Mouse (Mus musculus) lung, embryonic 15.5 days (tissue): Measurements from ENCODE around the gene Vmn1r104. TPM values are rescaled to one million over a fixed set of nuclear protein-coding genes. Genes with fewer than 3 reads are reported as not detected.
"Not testable (repeated sequence)": the region's sequence is repeated elsewhere in the genome, so short reads cannot be mapped to it uniquely, and the experiment has no call there.

ENCODE experiments used
- ATAC-seq: fragments of 200-750 bp; cut with Nextera tagmentation; 2 replicates; pipeline ENCODE4 v1.8.0; 2017; ENCODE audit warnings: moderate number of reproducible peaks, borderline replicate concordance; ENCODE audit not compliant: low FRiP score, low TSS enrichment; ENCODE audit errors: extremely low read depth
- H3K27ac ChIP-seq: fragments of 300-500 bp; sonication (generic); 2 replicates; pipeline ENCODE4 v1.5.1; 2015; ENCODE audit warnings: moderate library complexity, mild to moderate bottlenecking, inconsistent platforms
- H3K27me3 ChIP-seq: fragments of 300-500 bp; sonication (generic); 2 replicates; pipeline ENCODE4 v1.6.1; 2015; ENCODE audit warnings: inconsistent platforms
- H3K36me3 ChIP-seq: fragments of 300-500 bp; sonication (generic); 2 replicates; pipeline ENCODE4 v1.6.1; 2015; ENCODE audit warnings: inconsistent platforms
- H3K4me1 ChIP-seq: fragments of 300-500 bp; sonication (generic); 2 replicates; pipeline ENCODE4 v1.6.1; 2015; ENCODE audit warnings: inconsistent platforms
- H3K4me2 ChIP-seq: fragments of 300-500 bp; sonication (generic); 2 replicates; pipeline ENCODE4 v1.6.1; 2015; ENCODE audit warnings: inconsistent platforms, mild to moderate bottlenecking, moderate library complexity
- H3K4me3 ChIP-seq: fragments of 300-500 bp; sonication (generic); 2 replicates; pipeline ENCODE4 v1.5.1; 2015; ENCODE audit warnings: mild to moderate bottlenecking, inconsistent platforms
- H3K9ac ChIP-seq: fragments of 300-500 bp; sonication (generic); 2 replicates; pipeline ENCODE4 v1.6.1; 2015; ENCODE audit warnings: inconsistent platforms
- H3K9me3 ChIP-seq: fragments of 300-500 bp; sonication (generic); 2 replicates; pipeline ENCODE4 v1.6.1; 2016; ENCODE audit warnings: inconsistent platforms
- WGBS: fragments of 180-500 bp; shearing (Covaris S2); methylation state at CpG from one replicate; pipeline ENCODE4 v1.1.7; 2015; 5-methylcytosine and 5-hydroxymethylcytosine counted together
- polyA plus RNA-seq: library from polyadenylated mRNA; unstranded; fragments of >200 nt; fragmentation: Nextera tagmentation; extraction: Ambion mirVana; gene quantifications from 2 replicates; pipeline ENCODE4 v1.2.1, GENCODE M21; 2015

Gene Vmn1r104
- polyA plus RNA-seq, result not detected in 2 replicates

DNA sequence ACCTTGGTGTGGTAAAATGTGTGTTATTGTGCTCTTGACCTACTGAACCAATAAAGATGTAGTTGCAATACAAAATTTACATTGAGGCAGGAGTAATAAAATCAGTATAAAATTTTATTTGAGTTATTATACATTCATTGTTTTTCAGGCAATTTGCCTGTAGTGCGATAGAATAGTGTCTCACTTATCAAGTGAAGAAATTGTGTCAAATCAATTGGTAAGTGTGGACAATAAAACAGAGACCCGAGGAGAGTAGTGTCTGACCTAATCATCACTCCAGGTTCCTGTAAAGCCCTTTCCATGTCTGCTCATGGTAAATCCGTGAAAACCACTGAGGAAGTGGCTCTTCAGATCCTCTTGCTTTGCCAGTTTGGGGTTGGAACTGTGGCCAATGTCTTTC lies at the start of gene Vmn1r104:
Gene Vmn1r104 (plus strand): TSS at position 301 of the 400 bp plus-strand sequence.
- not testable (repeated sequence) for H3K9me3 ChIP-seq, H3K9ac ChIP-seq, H3K36me3 ChIP-seq, H3K27ac ChIP-seq, H3K27me3 ChIP-seq, H3K4me3 ChIP-seq, H3K4me1 ChIP-seq, ATAC-seq, H3K4me2 ChIP-seq
- no CpG with 5 or more reads among the region's 3 CpGs for WGBS

DNA sequence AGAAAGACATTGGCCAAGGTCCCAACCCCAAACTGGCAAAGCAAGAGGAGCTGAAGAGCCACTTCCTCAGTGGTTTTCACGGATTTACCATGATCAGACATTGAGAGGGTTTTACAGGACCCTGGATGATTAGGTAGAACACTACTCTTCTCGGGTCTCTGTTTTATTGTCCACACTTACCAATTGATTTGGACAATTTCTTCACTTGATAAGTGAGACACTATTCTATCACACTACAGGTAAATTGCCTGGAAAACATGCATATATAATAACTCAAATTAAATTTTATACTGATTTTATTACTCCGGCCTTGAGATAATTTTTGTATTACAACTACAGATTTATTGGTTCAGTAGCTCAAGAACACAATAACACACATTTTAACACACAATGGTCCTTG lies 23.2 kb upstream of the Vmn1r104 start, which contains the start of gene Vmn1r103:
Gene Vmn1r103 (minus strand): TSS at position 101 of the 400 bp plus-strand sequence.
- H3K9ac ChIP-seq, H3K27ac ChIP-seq, H3K4me1 ChIP-seq, H3K4me3 ChIP-seq, H3K4me2 ChIP-seq, H3K27me3 ChIP-seq, ATAC-seq, H3K9me3 ChIP-seq, H3K36me3 ChIP-seq: not testable (repeated sequence)
- WGBS, result no CpG with 5 or more reads among the region's 3 CpGs

DNA sequence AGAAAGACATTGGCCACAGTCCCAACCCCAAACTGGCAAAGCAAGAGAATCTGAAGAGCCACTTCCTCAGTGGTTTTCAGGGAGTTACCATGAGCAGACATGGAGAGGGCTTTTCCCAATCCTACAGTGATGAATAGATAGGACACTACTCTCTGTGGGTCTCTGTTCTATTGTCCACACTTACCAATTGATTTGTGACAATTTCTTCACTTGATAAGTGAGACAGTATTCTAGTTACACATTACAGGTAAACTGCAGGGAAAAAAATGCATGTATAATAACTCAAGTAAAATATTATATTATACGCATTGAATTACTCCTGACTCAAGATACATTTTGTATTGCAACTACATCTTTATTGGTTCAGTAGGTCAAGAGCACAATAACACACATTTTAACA lies 12.0 kb downstream of the Vmn1r104 start, which contains the start of gene Gm5726:
Gene Gm5726 (minus strand): TSS at position 101 of the 400 bp plus-strand sequence.
- ATAC-seq, H3K4me1 ChIP-seq: not testable (repeated sequence)
- WGBS, result no CpG with 5 or more reads among the region's 1 CpGs

DNA sequence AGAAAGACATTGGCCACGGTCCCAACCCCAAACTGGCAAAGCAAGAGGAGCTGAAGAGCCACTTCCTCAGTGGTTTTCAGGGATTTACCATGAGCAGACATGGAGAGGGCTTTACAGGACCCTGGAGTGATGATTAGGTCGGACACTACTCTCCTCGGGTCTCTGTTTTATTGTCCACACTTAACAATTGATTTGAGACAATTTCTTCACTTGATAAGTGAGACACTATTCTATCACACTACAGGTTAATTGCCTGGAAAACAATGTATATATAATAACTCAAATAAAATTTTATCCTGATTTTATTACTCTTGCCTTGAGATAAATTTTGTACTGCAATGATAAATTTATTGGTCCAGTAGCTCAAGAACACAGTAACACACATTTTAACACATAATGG lies 42.5 kb downstream of the Vmn1r104 start, which contains the start of gene Gm4141:
Gene Gm4141 (minus strand): TSS at position 101 of the 400 bp plus-strand sequence.
- not testable (repeated sequence) for H3K36me3 ChIP-seq, H3K27me3 ChIP-seq, H3K4me1 ChIP-seq, H3K4me3 ChIP-seq, H3K4me2 ChIP-seq, ATAC-seq, H3K27ac ChIP-seq, H3K9me3 ChIP-seq, H3K9ac ChIP-seq
- WGBS, result no CpG with 5 or more reads among the region's 3 CpGs

More for the DNA sequence above, 12.0 kb downstream of the Vmn1r104 start, which contains the start of gene Gm5726:
- not testable (repeated sequence) for H3K4me2 ChIP-seq, H3K9ac ChIP-seq, H3K27me3 ChIP-seq, H3K36me3 ChIP-seq, H3K9me3 ChIP-seq, H3K4me3 ChIP-seq, H3K27ac ChIP-seq

Other genes starting within 250 kb of the Vmn1r104 start
- gene Gm4133, start 199.8 kb upstream of the Vmn1r104 start, polyA plus RNA-seq, result not detected in 2 replicates
- not detected in 2 replicates for gene Gm5728, start 158.4 kb upstream of the Vmn1r104 start, polyA plus RNA-seq
- gene Vmn1r100, start 115.9 kb upstream of the Vmn1r104 start, polyA plus RNA-seq, result not detected in 2 replicates
- gene Vmn1r101, start 91.2 kb upstream of the Vmn1r104 start, polyA plus RNA-seq, result not detected in 2 replicates
- not detected in 2 replicates for gene Gm10670, start 58.9 kb upstream of the Vmn1r104 start, polyA plus RNA-seq
- gene Vmn1r103, start 23.3 kb upstream of the Vmn1r104 start, polyA plus RNA-seq, result not detected in 2 replicates
- not detected in 2 replicates for gene Gm5726, start 11.9 kb downstream of the Vmn1r104 start, polyA plus RNA-seq
- not detected in 2 replicates for gene Gm4141, start 42.4 kb downstream of the Vmn1r104 start, polyA plus RNA-seq
- gene Gm4513, start 65.2 kb downstream of the Vmn1r104 start, polyA plus RNA-seq, result not detected in 2 replicates
- gene Vmn1r107, start 135.1 kb downstream of the Vmn1r104 start, polyA plus RNA-seq, result not detected in 2 replicates
- gene Vmn1r111, start 169.4 kb downstream of the Vmn1r104 start, polyA plus RNA-seq, result not detected in 2 replicates
- not detected in 2 replicates for gene Gm10668, start 196.8 kb downstream of the Vmn1r104 start, polyA plus RNA-seq
- gene Vmn1r112, start 237.3 kb downstream of the Vmn1r104 start, polyA plus RNA-seq, result not detected in 2 replicates